Mouse (Mus musculus) small intestine, adult 2 months (tissue): Measurements from ENCODE around the gene Map2k4. TPM values are rescaled to one million over a fixed set of nuclear protein-coding genes. Genes with fewer than 3 reads are reported as not detected.

Source experiments
- H3K27ac ChIP-seq: fragments of 200-500 bp; 2 replicates; pipeline ENCODE4 v1.5.1; 2012; ENCODE audit warnings: low read depth, low read length, control low read depth, inconsistent platforms; ENCODE audit not compliant: insufficient read depth
- H3K27me3 ChIP-seq: fragments of 200-500 bp; 2 replicates; pipeline ENCODE4 v1.6.1; 2012; ENCODE audit warnings: mild to moderate bottlenecking, moderate library complexity, low read length, inconsistent platforms; ENCODE audit not compliant: control insufficient read depth, insufficient read depth
- H3K36me3 ChIP-seq: fragments of 200-500 bp; 2 replicates; pipeline ENCODE4 v1.6.1; 2012; ENCODE audit warnings: mild to moderate bottlenecking, low read length, control low read depth, inconsistent platforms; ENCODE audit not compliant: control insufficient read depth, insufficient read depth
- H3K4me1 ChIP-seq: fragments of 200-500 bp; 2 replicates; pipeline ENCODE4 v1.6.1; 2012; ENCODE audit warnings: low read length, inconsistent platforms, mixed read lengths; ENCODE audit not compliant: control insufficient read depth, insufficient read depth, insufficient read length
- H3K4me3 ChIP-seq: fragments of 200-500 bp; 2 replicates; pipeline ENCODE4 v1.5.1; 2012; ENCODE audit warnings: low read depth, mild to moderate bottlenecking, control low read depth, inconsistent platforms, low read length, moderate library complexity
- CTCF ChIP-seq: fragments of 200-500 bp; IDR thresholded peaks from 2 replicates; pipeline ENCODE4 v1.5.1; 2012; ENCODE audit warnings: low read depth, mild to moderate bottlenecking, control low read depth, inconsistent platforms, low read length, moderate library complexity, mixed read lengths; ENCODE audit not compliant: insufficient replicate concordance, insufficient read length; ENCODE audit errors: extremely low read depth
- POLR2A ChIP-seq: fragments of 200-500 bp; IDR thresholded peaks from 2 replicates; pipeline ENCODE4 v1.6.1; 2012; ENCODE audit warnings: low read depth, mild to moderate bottlenecking, control low read depth, inconsistent platforms, low read length, moderate library complexity
- WGBS: fragments of 180-500 bp; shearing (Covaris S2); methylation state at CpG from one replicate; pipeline ENCODE4 v1.1.7; 2018; 5-methylcytosine and 5-hydroxymethylcytosine counted together
- polyA plus RNA-seq: library from polyadenylated mRNA; depleted of rRNA; stranded (reverse); fragments of >200 nt; gene quantifications from 2 replicates; pipeline ENCODE4 v1.2.3, GENCODE M21; 2012; rRNA removed

Gene Map2k4
- polyA plus RNA-seq, 1 experiment, result 13.6 TPM

DNA sequence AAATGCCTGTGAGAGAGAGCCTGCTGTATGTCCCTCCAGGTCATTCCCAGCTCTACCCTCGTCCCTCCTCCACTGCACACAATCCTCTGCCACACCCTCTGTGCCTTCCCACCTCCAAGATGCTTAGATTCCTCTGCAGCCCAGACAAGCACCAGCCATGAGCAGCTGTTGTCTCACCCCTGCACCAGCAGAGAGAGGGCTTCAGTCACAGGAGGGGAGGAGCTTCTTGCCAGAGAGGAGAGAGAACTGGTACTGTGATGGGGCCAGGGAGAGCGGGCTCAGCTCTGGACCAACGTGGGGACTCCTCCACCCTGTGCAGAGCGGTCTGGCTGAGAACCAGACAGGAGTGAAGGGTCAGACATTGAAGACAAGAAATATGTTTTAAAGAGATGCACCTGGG, 143.6 kb downstream of the Map2k4 start:
- H3K27me3 ChIP-seq, result no peaks in the 10 kb centered on the region
- 43% methylated on average over 4 of the region's 4 CpGs for WGBS
- no peak overlapping the region for H3K27ac ChIP-seq
- H3K4me3 ChIP-seq, result no peak overlapping the region
- H3K4me1 ChIP-seq, result no peaks in the 10 kb centered on the region
- TF ChIP-seq CTCF (no peak), POLR2A (no peak)
- no peaks in the 10 kb centered on the region for H3K36me3 ChIP-seq

DNA sequence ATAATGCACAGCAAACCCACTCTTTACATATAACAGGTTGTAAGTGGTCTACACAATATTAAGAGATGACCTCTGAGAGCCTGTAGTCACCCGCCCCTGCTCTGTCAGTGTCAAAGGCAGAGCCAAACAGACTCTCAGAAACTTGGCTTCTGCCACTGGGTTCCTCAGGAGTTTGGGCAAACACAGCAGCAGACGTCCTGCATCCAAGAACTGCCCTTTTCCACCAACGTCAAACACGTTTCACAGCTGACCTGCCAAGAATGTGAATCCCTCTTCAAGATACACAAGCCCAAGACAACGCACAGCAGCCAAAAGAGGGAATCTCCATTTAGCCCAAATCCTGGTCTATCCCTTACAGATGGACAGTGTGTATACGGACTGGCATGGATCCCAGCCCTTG, 147.8 kb downstream of the Map2k4 start:
- H3K27ac ChIP-seq, result no peak overlapping the region
- H3K4me3 ChIP-seq, result no peak overlapping the region
- H3K36me3 ChIP-seq, result no peaks in the 10 kb centered on the region
- WGBS, result 55% methylated on average over 6 of the region's 6 CpGs
- no peak for TF ChIP-seq CTCF
- no peaks in the 10 kb centered on the region for H3K27me3 ChIP-seq
- H3K4me1 ChIP-seq, result no peaks in the 10 kb centered on the region

Other genes starting within 250 kb of the Map2k4 start
- 1.7 and 2.1 TPM in 2 replicates for gene Zkscan6, start 18.9 kb upstream of the Map2k4 start, polyA plus RNA-seq